Mouse (Mus musculus) embryo, embryonic 10.5 days (tissue): ENCODE results near the gene Rack1.

Source experiments
- DNase-seq: peaks from one replicate; pipeline ENCODE4 v3.0.0-alpha.2; 2015; ENCODE audit warnings: low spot score

Rack1 gene

DNA sequence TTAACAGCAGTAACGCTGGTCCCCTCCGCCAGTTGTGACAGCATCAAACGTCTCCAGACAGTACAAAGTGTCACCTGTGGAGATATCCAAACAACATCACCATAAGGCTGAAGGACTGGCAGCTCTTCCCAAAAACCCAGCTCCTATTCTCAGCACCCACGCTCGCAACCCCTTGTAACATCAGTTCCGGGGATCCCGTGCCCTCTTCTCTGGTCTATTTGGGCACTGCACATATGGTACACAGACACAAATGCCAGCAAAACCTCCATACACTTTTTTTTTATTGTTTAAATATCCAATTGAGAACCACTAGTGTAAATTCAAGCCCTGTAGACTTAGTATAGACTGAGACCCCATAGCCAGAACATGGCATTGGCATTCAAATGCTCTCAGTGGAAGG lies 4.9 kb upstream of the Rack1 start:
- DNase-seq, result no peak

GRCm38 (mm10) chr11:48796290-48796689 lies 3.8 kb upstream of the Rack1 start:
- DNase-seq, result no peak

GRCm38 (mm10) chr11:48797287-48797686 lies 2.8 kb upstream of the Rack1 start:
- DNase-seq, result no peak

- no peak for DNase-seq
Measured at GRCm38 (mm10) chr11:48798308-48798707, 1.8 kb upstream of the Rack1 start.

GRCm38 (mm10) chr11:48798984-48799920 lies 880 bp upstream of the Rack1 start:
- DNase-seq, result no peak

DNA sequence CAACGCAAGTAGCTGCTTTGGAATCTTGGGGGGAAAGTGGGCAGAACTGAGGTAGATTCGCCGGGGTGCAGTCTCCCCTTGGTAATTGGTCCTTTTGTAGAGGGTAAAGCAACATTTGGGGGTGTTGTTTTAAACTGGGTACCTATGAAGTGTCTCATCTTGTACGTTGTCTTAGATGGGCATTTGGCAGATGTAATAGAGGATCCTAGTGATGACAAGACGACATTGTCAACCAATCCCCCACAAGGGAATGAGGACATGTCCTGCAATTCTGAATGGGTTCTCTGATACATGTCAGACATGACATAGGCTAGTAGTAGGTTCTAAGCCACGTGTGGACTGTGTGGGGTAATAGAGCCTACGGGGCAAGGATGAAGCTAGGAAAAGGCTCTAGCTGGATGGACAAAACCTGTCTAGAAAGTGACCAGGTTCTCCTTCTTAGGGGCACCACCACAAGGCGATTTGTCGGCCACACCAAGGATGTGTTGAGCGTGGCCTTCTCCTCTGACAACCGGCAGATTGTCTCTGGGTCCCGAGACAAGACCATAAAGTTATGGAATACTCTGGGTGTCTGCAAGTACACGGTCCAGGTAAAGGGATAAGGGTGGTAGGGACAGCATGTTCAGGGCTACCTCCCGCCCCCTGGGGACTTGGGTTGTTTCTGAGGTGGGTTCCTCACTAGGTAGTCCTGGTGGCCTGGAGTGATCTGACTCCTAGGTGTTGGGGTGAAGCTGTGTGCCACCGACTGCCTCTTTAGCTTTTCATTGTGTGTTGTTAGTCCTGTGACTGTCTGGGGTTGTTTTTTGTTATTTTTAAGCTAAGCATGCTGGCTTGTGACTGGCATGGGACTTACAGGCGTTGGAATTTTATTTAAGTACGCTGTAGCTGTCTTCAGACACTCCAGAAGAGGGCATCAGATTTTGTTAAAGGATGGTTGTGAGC lies 2.0 kb downstream of the Rack1 start:
- no peak for DNase-seq

GRCm38 (mm10) chr11:48803988-48804387 lies 3.9 kb downstream of the Rack1 start:
- DNase-seq, result no peak

DNA sequence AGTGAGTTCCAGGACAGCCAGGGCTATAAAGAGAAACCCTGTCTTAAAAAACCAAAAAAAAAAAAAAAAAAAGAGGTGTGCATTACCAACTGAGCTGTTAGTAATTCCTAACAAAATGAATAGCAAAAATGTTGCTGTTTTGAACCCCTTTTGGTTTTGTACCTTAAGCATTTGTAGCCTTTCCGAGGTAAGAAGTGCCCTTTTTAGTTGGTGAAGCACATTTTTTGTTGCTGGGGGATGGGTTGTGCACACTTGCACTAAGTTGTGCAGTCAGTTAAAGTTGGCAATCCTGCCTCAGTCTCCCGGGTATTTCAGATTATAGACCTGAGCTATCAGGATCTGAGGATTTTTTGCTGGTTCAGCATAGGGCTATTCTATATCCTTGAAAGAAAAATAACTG lies 4.8 kb downstream of the Rack1 start:
- DNase-seq, result no peak

DNA sequence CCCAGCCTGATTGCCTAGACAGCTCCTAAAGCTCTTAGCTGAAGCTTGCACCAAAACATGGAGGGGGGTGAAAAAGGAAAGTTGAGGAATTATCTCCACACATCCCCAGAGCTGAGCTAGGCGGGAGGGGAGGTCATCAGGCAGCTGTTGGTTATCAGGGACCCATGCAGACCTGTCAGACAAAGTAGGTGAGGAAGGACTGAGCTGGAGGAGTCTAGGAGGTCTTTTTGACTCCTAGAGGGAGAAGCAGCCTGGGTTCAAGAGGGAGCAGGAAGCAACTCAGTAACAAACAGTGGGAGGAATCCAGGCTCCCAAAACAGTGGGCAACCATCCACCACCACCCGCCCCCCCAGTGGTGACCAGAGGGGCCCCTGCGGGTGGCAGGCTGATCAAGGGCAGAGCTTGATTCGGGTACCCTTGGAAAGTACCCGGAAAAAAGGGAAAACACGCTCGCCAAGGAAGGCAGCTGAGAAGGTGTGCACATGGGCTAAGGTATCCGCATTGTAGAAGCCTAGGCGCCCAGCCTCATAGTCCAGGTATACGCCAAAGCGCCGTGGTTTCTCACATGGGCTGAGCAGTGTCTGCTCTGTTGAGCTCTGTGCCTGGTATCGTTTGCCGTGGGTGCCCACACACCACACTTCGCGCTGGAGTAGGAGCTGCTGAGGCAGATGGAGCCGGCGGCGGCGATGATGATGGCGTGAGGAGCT lies 6.9 kb downstream of the Rack1 start:
- no peak for DNase-seq

- no peak for DNase-seq
Measured at GRCm38 (mm10) chr11:48807563-48808303, 7.6 kb downstream of the Rack1 start.

DNA sequence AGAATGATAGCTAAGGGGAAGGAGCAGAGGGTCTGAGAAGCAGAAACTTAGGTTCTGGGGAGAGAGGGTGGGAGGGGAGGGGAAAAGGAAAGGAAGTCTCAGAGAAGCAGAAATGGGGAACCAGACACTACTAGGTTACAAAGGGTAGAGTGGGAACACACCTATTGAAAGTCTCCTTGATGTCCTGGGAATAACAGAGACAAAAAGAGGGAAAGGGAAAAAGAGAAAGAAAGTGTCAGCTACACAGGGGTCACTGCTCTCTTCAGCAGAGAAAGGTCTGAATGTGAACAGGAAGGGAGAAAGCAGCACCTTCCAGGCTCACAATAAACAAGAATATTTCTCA lies 8.1 kb downstream of the Rack1 start:
- no peak for DNase-seq

- DNase-seq, result no peak
Measured at GRCm38 (mm10) chr11:48808737-48809433, 8.8 kb downstream of the Rack1 start.

DNA sequence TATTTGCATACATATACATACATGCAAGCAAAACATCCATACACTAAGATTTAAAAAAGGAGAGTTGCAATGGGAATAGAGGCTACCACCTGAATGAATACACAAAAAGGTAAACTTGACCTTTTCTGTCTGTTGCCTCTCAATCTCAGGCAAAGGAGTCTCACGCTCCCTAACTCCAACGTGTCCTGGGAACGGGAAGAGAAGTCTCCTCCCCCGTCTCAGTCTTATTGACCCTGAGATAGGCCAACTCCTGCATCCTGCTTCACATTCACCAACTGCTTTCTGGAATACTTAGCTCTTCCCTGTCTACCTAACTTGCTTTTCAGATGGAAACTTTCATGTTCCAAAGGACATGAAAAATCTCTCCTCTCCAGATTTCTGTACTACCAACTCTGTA lies 9.3 kb downstream of the Rack1 start:
- no peak for DNase-seq

DNA sequence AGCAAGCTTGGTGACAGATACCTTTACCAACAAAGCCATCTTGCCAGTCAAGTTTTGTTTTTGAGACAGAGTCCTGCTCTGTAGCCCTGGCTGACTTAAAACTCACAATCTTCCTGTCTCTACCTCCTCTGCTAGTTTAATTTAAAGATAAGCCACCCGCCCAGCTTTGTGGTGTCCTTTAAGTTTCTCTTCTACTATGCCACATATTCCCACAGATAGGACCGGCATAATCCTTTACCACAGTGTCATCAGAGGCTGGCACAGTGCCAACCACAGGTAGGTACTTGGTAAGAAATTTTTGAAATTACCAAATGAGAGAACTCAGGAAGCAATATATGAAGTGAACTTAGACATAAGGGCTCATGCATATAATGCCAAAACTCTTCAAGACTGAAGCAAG lies 10.0 kb downstream of the Rack1 start:
- DNase-seq, result no peak

- no peak for DNase-seq
Measured at GRCm38 (mm10) chr11:48813782-48814181, 13.7 kb downstream of the Rack1 start.

GRCm38 (mm10) chr11:48815851-48816250 lies 15.7 kb downstream of the Rack1 start:
- no peak for DNase-seq

DNA sequence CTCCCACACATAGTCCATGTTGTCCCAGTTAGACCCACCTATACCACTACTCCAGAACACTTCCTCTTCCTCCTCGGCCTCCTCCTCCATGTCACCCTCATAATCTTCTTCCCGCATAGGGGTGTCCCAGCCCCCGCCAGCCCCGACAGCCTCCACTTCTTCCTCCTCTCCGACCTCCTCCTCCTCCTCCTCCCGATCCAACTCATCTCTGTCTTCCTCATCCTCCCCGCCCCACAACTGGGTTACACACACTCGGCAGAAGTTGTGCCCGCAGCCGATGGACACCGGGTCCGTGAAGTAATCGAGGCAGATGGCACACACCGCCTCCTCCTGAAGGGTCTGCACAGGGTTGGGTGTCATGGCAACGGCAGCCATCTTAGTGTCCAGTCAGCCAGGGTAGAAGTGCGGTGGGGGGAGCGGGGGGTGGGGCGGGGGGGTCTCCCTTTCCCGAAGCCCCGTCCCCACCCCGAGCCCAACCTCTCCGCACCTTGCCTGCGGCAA lies 16.2 kb downstream of the Rack1 start:
- DNase-seq, result peak; percentile 80

DNA sequence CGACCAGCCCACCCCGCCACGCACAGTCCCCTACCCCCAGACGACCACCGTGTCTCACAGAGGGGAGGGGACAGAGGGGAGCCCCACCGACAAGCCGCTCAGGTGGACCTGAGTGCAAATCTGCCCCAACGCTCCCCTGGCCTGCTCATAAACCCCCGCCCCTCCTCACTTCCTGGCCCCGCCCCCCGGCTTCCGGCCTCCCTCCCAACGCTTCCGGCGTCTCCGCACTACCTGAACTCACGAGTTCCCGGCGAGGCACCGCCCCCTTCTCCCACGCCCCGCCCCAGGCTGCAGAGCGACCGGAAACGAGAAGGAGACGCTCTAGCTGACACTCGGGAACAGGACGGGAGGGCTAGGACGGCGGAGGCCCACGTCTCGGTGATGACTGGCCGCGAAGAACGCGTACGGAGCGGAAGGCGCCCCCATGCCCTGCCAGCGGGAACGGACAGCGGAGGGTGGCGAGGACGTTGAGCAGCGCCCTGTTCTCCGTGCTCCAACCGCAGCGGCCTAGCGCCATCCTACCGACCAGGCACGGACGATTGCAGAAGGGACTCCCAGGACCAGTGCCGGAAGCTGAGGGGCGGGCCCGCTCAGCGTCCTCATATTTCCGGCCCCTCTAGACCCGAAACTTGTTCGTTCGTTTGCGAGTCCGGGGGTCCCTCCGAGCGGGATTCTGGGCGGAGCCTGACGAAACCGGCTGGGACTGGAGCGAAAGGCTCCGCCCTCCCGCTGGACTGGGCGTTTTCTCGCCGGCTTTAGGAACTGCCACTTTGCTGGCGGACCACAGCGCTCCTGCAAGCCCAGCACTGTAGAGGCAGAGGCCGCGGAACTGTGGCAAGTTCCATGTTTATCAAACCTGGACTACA lies 16.9 kb downstream of the Rack1 start, which contains the start of gene Trim41:
Gene Trim41 (minus strand): TSS at position 554 of the 866 bp plus-strand sequence.
- peak; percentile 99 for DNase-seq

- peak; percentile 46 for DNase-seq
Measured at GRCm38 (mm10) chr11:48817794-48818193, 17.7 kb downstream of the Rack1 start.

GRCm38 (mm10) chr11:48818346-48818745 lies 18.2 kb downstream of the Rack1 start:
- DNase-seq, result peak; percentile 99
